Mouse (Mus musculus): ENCODE results near the gene Nfib. TPM values are rescaled to one million over a fixed set of nuclear protein-coding genes. Genes with fewer than 3 reads are reported as not detected.

Nfib gene
- total and polyA plus RNA-seq, 3 experiments = 32.1 to 121 (median 118) TPM

DNA sequence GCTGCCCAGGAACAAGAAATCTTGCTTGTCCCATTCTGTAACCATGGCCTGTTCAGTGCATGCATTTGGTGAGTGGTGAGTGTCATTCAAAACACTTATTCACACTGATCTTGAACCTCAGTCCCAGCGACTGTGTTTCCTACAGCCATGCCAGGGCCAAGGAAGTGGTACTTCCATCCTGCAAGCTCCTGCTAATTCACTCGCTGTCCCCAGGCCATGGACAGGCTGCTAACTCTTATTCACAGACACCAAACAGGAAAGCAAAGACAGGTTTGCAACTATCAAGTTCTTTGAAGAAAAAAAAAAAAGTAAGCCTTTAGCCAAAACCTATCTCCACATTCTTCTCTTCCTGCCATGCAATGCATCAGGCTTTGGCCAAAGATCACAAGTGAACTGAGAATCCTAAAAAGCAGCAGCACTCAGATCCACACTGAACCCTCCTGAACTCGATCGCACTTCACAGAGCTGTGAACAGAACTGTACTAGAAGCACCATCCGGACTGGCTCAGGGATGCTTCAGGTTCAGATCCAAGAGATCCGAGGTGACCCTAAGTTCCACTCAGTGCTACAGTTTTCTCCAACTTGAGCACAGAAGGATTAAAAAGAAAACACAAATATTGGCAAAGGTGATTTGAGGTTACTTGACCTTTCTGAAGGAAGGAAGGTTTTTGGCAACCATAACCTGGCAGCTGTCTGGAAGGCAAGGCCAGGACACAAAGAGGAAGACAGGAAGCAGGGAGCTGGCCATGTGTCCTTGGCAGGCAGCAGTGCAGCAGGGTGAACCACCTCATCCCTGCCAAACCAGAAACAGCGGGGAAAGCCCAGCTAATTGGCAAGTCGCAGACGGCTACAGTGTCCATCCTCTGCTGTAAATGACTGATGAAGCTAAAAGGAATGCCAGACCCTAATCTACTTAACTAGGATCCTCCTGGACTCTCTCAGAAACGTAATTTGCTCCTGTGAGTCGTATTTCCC is 305.9 kb downstream of the Nfib start:
- no peaks in the 10 kb centered on the region for H3K27me3 ChIP-seq (ENCODE audit: control insufficient read depth, insufficient read depth, low read length)
- TF ChIP-seq POLR2A (IDR thresholded peaks at IDR 0.05; ENCODE audit: insufficient read depth, low read depth, low read length) (0 out of 2 replicates have a peak, but pooled peaks have one; percentile 25), EP300 (IDR thresholded peaks at IDR 0.05; ENCODE audit: insufficient read depth, low read depth, low read length) (peak; percentile 95), CTCF (IDR thresholded peaks at IDR 0.05) (no peak)
- H3K79me2 ChIP-seq (replicated peaks; ENCODE audit: control insufficient read depth, insufficient read depth, low read length) = peaks cover 4% of the 10 kb centered on the region
- no peak overlapping the region for H3K4me3 ChIP-seq
- intact Hi-C loops (cut with DNase I) = loop anchor here (2.0 to 10.0 kb wide), 5 partner anchors 35 to 835 kb away; no protein-coding TSS in a partner anchor
- H3K4me1 ChIP-seq (ENCODE audit: control insufficient read depth, insufficient read depth, low read length) = peaks cover 35% of the 10 kb centered on the region
- H3K36me3 ChIP-seq (ENCODE audit: control insufficient read depth, insufficient read depth, low read length) = peaks cover 32% of the 10 kb centered on the region
- H3K27ac ChIP-seq = peak overlapping the region; percentile 48
- peak; percentile 67 to 87 for DNase-seq
- WGBS = 12% methylated on average over 11 of the region's 11 CpGs
- H3K9ac ChIP-seq (ENCODE audit: low read depth, low read length) = peak overlapping the region; percentile 18; the same call in 1 of the 2 replicates

GRCm38 (mm10) chr4:82398282-82398681 is 307.3 kb downstream of the Nfib start:
- intact Hi-C loops (cut with DNase I) = loop anchor here (5.0 kb wide), 1 partner anchor 81 kb away; no protein-coding TSS in a partner anchor
- Histone ChIP-seq H3K36me3 (ENCODE audit: control insufficient read depth, insufficient read depth, low read length) (peaks cover 27% of the 10 kb centered on the region), H3K9ac (ENCODE audit: low read depth, low read length) (no peak overlapping the region), H3K4me3 (no peak overlapping the region), H3K27me3 (ENCODE audit: control insufficient read depth, insufficient read depth, low read length) (no peaks in the 10 kb centered on the region), H3K27ac (no peak overlapping the region; the same call in 1 of the 2 replicates), H3K79me2 (replicated peaks; ENCODE audit: control insufficient read depth, insufficient read depth, low read length) (peaks cover 4% of the 10 kb centered on the region), H3K4me1 (ENCODE audit: control insufficient read depth, insufficient read depth, low read length) (peaks cover 33% of the 10 kb centered on the region)
- DNase-seq = no peak
- TF ChIP-seq EP300 (IDR thresholded peaks at IDR 0.05; ENCODE audit: insufficient read depth, low read depth, low read length) = no peak
- TF ChIP-seq POLR2A (IDR thresholded peaks at IDR 0.05; ENCODE audit: insufficient read depth, low read depth, low read length) = no peak
- no peak for TF ChIP-seq CTCF (IDR thresholded peaks at IDR 0.05)
- WGBS = 65% methylated on average over 2 of the region's 2 CpGs

- H3K27ac ChIP-seq = peak overlapping the region; percentile 47
- no peak for DNase-seq
Measured at GRCm38 (mm10) chr4:82396805-82397204, 308.7 kb downstream of the Nfib start.

DNA sequence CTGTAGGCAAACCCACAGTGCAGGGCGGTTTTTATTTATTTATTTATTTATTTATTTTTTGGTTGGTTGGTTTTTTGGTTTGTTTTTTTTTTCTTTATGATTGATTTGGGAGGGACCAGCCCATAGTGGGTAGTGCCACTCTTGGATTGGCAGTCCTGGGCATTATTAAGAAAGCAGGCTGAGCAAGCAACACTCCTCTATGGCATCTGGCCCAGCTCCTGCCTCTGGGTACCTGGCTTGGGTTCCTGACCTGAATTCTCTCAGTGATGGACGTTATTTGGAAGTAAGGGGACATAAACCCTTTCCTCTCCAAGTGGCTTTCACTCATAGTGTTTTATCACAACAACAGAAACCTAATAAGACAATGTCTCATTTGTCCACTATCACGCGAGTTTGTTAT is 309.5 kb downstream of the Nfib start:
- TF ChIP-seq POLR2A (IDR thresholded peaks at IDR 0.05; ENCODE audit: insufficient read depth, low read depth, low read length) (no peak), CTCF (IDR thresholded peaks at IDR 0.05) (no peak), EP300 (IDR thresholded peaks at IDR 0.05; ENCODE audit: insufficient read depth, low read depth, low read length) (no peak)

More at GRCm38 (mm10) chr4:82396805-82397204, 308.7 kb downstream of the Nfib start:
- intact Hi-C loops (cut with DNase I) = loop anchor here (2.0 to 5.0 kb wide), 2 partner anchors 32 to 80 kb away; no protein-coding TSS in a partner anchor
- Histone ChIP-seq H3K36me3 (ENCODE audit: control insufficient read depth, insufficient read depth, low read length) (peaks cover 33% of the 10 kb centered on the region), H3K9ac (ENCODE audit: low read depth, low read length) (no peak overlapping the region), H3K79me2 (replicated peaks; ENCODE audit: control insufficient read depth, insufficient read depth, low read length) (peaks cover 4% of the 10 kb centered on the region), H3K4me3 (no peak overlapping the region), H3K4me1 (ENCODE audit: control insufficient read depth, insufficient read depth, low read length) (peaks cover 34% of the 10 kb centered on the region), H3K27me3 (ENCODE audit: control insufficient read depth, insufficient read depth, low read length) (no peaks in the 10 kb centered on the region)
- 57% methylated on average over 2 of the region's 2 CpGs for WGBS
- no peak for TF ChIP-seq EP300 (IDR thresholded peaks at IDR 0.05; ENCODE audit: insufficient read depth, low read depth, low read length)
- no peak for TF ChIP-seq CTCF (IDR thresholded peaks at IDR 0.05)
- no peak for TF ChIP-seq POLR2A (IDR thresholded peaks at IDR 0.05; ENCODE audit: insufficient read depth, low read depth, low read length)

DNA sequence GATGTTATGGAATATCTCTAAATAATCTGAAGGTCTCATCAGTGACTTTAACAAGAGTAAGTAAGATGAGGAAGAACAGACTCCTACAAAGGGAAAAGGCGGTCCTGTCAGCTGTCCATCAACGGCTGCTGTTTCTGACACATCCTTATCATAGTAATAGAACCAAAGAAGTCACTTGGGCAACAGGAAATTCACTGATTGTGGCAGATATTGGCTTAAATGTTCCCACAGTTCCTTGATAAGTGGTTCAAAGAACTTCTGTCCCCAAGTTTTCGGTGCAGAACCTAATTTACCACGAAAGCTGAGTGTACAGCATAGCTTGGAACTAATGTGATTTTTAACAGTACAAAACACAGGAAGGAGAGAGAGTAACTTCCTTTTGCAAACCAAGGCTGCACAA is 311.2 kb downstream of the Nfib start:
- Histone ChIP-seq H3K36me3 (ENCODE audit: control insufficient read depth, insufficient read depth, low read length) (peaks cover 45% of the 10 kb centered on the region), H3K4me1 (ENCODE audit: control insufficient read depth, insufficient read depth, low read length) (peaks cover 26% of the 10 kb centered on the region), H3K9ac (ENCODE audit: low read depth, low read length) (no peak overlapping the region), H3K4me3 (no peak overlapping the region), H3K27ac (peak overlapping the region; percentile 11), H3K79me2 (replicated peaks; ENCODE audit: control insufficient read depth, insufficient read depth, low read length) (peaks cover 8% of the 10 kb centered on the region), H3K27me3 (ENCODE audit: control insufficient read depth, insufficient read depth, low read length) (no peaks in the 10 kb centered on the region)
- 49% methylated on average over 4 of the region's 4 CpGs for WGBS
- no peak for DNase-seq
- intact Hi-C loops (cut with DNase I) = no loop called here
- TF ChIP-seq CTCF (IDR thresholded peaks at IDR 0.05) (no peak), POLR2A (IDR thresholded peaks at IDR 0.05; ENCODE audit: insufficient read depth, low read depth, low read length) (no peak), EP300 (IDR thresholded peaks at IDR 0.05; ENCODE audit: insufficient read depth, low read depth, low read length) (no peak)

More for the DNA sequence above, 309.5 kb downstream of the Nfib start:
- no peak overlapping the region for H3K9ac ChIP-seq (ENCODE audit: low read depth, low read length)
- peak overlapping the region; percentile 47 for H3K27ac ChIP-seq
- peaks cover 33% of the 10 kb centered on the region for H3K4me1 ChIP-seq (ENCODE audit: control insufficient read depth, insufficient read depth, low read length)
- intact Hi-C loops (cut with DNase I) = loop anchor here (2.0 to 5.0 kb wide), 2 partner anchors 31 to 79 kb away; no protein-coding TSS in a partner anchor
- H3K79me2 ChIP-seq (replicated peaks; ENCODE audit: control insufficient read depth, insufficient read depth, low read length) = peaks cover 5% of the 10 kb centered on the region
- 78% methylated on average over 4 of the region's 4 CpGs for WGBS
- no peaks in the 10 kb centered on the region for H3K27me3 ChIP-seq (ENCODE audit: control insufficient read depth, insufficient read depth, low read length)
- H3K4me3 ChIP-seq = no peak overlapping the region
- no peak for DNase-seq
- peaks cover 38% of the 10 kb centered on the region for H3K36me3 ChIP-seq (ENCODE audit: control insufficient read depth, insufficient read depth, low read length)

All from heart, adult 2 months (tissue).